Mouse (Mus musculus) G1E-ER4 (cell line): ENCODE results near the gene Oat. TPM values are rescaled to one million over a fixed set of nuclear protein-coding genes. Genes with fewer than 3 reads are reported as not detected.

Source experiments
- GATA1 ChIP-seq: IDR thresholded peaks from one replicate; pipeline ENCODE4 v1.8.0; 2012; ENCODE audit warnings: low read length, inconsistent platforms
- polyA plus RNA-seq: library from polyadenylated mRNA; stranded (reverse); fragments of >175 nt; gene quantifications from 2 replicates; pipeline ENCODE4 v1.2.3, GENCODE M21; 2012

The Oat gene
- polyA plus RNA-seq, 1 experiment: 3.0 TPM

DNA sequence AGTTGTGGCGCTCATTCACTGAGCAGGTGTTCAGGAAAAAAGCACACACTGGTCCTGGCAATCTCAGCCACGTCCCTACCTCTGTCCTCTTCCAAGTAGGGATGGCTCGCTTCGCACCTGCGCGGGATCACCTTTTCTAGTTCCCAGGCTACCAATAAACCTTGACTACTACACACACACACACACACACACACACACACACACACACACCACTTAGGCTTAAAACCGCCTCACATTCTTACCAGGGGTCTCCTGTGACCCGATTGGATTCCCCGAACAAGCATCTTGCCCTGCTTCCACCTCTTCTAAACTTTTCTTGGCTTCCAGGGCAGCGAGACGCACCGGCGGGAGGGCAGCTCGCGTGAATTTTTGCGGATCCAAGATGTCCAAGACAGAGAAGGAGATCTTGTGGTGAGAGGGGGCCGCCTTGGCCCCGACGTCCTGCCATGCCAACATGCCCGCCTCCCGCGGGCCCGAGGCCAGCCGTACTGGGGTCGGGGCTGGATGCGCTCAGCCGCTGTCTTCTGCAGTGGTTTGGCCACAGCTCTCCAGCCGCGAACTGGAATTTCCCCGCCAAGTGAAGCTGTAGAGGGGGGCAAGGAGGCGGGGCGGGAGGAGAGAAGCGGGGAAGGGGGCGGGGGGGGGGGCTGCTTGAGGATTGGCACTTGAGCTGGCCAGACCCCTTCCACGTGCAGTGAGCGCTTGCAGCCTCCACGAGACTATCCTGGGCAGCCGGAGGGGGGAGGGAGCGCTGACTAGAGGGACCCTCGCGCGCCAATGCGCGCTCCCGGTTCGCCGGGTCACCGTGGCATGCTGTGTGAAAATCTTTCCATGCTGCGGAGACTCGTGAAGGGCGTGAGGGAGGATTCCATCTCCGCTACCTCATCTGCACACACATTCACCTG lies 23.1 kb upstream of the Oat start, which contains the start of gene Nkx1-2:
Gene Nkx1-2, minus strand, starts transcription at position 567 of the 905 bp plus-strand sequence.
- no peak for TF ChIP-seq GATA1

DNA sequence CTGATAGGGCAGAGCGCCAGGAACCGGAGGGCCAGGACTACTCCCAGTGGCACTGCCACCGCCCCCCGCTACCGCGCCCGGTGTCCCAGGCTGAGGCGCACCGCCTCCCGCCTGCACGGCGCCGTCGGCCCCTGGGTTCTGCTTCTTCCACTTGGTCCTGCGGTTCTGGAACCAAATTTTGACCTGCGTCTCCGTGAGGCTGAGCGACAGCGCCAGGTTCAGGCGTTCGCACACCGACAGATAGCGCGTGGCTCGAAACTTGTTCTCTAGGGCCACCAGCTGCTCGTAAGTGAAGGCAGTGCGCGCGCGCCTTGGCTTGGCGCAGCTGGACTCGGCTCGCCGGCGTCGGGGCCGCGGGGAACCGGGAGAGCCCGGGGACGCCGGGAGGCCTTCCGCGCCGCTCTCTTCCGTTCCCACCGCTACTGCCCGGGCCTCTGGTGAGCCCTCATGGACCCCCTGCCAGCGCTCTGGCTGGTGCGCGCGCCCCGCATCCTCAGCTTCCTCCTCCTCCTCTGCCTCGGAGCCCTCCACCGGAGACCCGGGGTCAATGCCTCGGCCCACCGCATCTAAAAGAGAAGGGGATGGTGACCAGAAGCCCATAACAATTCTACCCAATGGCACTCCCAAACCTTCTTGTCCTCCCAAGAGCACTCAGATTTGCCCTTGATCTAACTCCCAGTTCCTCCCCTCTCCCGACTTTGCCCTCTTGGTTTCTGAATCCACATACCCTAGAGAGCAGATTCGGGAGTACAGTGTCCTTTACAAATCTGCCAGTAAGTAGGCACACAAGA lies 21.2 kb upstream of the Oat start:
- no peak for TF ChIP-seq GATA1

DNA sequence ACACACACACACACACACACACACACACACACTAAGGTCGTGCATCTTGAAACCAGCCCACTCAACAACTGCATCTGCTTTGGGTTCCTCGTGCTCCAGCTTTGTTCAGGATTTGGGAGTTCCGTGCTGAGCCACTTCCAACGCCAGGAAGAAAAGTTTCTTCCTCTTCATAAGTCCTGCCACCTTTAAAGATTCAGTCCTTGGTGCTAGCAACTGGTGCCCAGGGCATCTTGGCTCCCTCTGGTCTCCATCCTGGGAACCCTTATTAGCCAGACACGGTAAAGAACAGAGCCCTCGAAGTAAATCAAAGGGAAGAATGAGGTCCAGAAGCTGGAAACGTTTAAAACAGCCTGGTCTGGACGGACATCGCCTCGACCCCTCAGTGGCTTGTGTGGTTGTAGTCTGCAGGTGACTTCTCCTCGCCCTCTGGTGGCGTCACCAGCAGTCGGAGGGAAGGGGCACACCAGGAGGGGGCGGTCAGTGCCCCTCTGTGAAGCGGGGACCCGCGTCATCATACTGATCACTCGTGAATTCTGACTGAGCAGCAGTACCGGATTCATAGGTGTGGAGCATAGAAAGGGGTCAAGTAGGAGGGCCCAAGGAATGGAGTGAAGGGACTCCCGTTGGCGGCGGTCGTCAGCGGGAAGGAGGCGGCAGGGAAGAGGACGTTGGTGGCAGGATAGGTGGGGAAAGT lies 20.5 kb upstream of the Oat start:
- TF ChIP-seq GATA1: no peak

DNA sequence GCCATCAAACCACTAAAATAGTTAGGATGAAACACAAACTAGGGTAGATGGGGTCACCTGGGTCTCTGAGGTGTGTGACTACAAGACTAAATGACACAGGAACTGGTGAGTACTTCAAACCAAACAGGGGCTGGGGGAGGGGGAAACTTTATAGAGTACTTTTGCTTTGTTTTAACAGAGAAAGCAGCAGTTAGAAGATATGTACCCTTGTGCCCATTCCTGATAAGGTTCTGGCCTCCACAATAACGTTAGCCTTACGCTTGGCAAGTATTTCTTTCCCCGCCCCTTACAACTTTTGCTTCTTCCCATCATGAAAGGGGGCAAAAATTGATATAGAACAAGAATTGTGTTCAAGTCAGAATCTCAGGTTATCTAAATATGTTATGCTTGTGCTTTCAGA lies 19.6 kb upstream of the Oat start:
- no peak for TF ChIP-seq GATA1

DNA sequence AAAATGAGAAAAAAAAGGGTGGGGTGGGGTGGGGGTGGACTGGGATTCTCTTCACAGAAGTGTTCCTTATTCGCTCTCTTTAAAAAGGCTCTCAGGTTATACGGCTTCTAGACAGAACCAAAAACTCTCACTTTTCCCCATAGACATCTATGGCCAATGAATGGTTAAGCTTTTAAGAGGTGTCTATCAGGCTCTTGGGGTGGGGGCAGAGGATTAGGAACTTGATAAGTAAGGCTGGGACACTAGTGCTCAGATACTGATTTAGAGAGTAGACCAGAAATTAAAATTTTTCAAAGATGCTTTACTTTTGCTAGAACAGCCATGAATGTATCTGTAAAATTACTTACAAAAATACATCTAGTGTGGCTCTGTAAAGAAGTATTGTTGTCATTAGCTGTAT lies 18.1 kb upstream of the Oat start:
- TF ChIP-seq GATA1: no peak

DNA sequence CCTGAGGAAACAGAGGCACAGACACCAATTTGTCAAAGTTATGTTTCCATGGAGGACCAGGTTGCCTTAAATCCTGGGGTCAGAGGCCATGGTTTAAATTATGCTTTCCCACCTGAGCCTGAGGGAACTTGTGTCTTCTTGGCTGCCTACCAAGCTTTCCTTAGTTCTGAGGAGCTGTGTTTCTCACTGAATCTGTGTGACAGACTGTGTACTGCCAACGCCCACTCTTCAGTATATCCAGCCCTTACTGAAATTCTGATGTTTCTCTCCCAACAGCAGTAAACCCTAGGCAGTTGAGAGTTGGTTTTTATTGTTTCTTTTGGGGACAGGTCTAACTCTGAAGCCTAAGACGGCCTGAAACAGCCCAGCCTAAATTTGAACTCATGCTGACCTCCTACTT lies 17.6 kb upstream of the Oat start:
- TF ChIP-seq GATA1: no peak

DNA sequence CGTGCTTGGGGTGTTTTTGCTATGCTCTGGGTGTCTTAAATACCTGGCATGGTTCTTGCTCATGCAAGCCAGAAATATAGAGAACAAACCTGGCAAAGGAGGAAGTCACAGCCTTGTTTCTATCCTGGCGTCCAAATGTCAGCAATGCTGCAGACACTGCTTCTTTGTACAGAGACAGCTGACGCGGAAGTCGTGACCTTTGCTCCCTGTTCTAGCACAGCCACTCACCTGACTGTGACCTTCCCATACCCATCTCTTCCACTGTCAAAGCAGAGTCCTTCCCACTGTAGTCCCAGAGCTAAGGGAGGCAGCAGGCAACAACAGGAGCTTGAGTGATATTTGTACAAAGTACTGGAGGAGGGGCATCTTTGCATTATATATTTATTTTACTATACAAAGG lies 13.4 kb upstream of the Oat start:
- no peak for TF ChIP-seq GATA1

DNA sequence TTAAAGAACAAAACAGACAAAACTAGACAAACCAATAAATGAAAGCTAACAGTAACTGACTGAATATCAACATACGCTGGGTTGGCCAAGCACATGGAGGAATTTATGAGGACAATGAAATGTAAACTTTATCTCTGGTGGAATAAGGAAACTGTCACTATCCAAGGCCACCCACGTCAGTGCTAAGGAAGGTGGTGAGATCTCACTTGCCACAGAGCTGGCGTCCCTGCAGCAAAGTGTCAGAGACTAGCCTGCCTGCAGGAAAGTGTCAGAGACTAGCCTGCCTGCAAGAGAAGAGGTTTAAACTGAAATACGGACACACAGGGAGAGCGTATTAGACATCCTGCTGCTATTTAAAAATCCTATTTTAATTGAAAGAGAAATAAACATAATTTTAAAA lies 11.0 kb upstream of the Oat start:
- no peak for TF ChIP-seq GATA1

DNA sequence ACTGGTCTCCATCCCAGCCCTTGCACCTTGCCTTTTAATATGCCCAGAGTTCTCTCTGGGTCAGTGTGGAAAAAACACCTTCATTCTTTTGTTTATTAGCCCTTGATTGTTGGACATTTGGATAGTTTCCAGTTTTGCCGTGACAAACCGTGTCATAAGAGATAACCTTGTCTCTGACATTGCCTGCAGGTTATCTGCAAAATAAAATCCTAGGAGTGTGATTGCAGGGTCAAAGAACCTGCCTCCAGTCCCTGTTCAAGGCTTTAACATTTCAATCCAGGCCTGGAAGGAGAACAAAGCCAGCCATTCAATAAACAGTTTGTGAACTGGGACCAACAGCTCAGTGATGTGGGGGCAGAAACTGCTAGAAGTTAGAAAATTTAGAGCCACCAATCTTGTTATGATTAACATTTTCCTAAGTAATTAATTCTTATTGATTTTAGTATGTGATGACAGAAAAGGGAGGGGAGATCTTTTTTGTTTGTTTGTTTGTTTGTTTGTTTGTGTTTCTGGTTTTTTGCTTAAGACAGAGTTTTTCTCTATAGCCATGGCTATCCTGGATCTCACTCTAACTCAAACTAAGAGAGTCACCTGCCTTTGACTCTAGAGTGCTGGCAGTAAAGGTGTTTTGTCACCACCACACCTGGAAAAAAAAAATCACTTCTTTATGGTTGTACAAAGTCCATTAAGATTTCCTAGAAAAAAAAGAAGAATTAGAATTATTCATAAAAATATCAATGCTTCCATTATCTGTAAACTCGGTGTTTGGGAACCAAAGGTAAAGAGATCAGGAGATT lies 9.7 kb upstream of the Oat start:
- TF ChIP-seq GATA1: no peak

DNA sequence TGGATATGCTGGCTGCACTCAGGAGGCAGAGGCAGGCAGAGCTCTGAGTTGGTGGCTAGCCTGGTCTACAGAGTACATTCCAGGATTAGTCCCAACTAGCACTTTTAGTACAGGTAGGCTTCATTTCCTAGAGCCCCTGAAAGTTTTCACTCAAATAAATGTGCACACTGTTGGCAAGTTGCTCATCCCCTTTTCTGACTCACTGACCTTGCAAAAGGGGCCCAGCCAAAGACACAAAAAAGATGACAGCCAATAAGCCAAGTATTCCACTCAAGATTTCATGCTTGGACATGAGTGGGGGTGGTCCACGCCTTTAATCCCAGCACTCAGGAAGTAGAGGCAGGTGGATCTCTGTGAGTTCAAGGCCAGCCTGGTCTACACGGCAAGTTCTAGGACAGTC lies 5.2 kb upstream of the Oat start:
- TF ChIP-seq GATA1: no peak

DNA sequence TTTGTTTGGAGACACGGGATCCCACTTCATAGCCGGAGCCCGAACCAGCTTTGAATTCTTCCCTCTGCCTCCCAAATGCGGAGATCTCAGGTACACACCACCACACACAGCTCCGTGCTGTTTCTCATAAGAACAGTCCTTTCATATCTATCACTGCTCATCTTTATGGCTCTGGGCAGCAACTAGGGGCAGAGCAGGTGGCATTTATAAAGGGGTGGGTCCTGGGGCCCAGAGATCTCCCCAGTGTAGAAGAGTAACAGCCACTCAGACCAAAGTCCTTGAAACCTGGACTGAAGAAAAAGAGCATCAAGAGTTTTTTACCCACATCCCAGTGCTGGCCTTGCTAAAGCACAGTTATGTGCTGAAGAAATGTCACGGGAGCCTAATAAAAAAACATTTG lies 4.3 kb upstream of the Oat start:
- TF ChIP-seq GATA1: no peak

DNA sequence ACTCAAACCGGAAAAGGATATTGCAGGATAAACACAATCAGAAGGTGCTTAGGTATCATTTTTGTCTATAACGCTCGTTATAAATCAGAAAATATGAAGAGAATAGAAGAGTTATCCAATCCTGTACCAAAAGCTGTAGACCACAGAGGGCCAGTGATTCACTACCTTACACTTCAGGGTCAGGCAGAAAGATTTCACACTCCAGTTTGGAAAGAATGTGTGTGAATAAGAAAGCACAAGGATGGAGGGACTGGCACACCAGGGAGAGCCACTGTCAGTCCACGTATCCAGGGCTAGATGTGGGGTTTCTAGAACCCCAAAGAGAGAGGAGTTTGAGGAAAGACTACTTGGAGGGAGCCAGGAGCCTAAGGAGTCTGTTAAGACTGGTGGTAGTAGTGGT lies 693 bp upstream of the Oat start:
- TF ChIP-seq GATA1: no peak

DNA sequence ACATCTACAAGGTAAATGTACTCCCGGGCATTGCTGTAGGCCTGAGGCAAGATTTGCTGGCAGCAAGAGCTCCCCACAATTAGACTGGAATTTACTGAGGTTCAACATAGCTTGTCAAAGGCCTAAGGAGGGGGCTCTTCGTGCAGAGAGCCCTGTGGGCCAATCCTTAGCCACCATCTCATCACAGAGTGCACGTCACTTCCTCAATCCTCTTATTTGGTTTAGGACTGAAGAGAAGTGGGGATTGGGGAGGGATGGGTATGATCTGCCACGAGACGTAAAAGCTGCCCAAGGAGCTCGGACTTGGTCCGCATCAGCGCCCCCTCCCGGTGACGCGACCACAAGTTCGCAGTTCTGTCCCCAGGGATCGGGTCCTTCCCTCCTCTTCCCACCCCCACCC lies 575 bp downstream of the Oat start:
- TF ChIP-seq GATA1: no peak

DNA sequence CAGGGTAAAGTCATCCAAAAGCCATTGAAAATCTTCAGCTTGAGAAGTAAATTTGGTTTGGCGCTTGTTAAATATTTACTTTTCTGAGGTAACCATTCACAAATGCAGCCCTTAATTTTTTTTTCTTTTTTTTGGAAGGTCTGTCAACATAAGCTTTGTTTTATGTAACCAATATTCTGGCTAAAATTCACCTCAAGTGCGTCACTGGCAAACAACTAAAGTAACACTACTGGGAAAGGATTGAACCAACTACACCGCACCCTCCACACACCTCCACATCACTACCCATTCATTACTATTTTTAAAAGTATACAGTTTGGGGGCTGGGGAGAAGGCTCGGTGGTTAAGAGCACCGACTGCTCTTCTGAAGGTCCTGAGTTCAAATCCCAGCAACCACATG lies 1.6 kb downstream of the Oat start:
- TF ChIP-seq GATA1: no peak

DNA sequence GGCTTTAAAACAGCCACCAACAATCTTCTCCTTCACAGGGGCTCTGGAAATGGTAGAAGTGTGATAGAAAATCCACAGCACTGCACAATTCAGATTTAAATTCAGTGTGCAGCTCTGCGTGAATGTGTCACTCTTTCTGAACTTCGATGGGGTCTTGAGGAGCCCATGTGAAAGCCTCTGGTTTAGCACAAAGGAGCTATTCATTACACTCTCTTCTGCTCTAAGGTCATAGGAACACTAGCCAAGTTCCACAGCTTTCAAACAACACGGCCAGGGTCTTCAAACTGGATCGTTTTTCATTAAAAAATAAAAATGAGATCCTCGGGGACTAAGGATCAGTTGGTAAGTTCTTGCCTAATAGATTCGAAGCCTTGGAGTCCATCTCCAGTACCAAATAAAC lies 3.0 kb downstream of the Oat start:
- TF ChIP-seq GATA1: no peak

DNA sequence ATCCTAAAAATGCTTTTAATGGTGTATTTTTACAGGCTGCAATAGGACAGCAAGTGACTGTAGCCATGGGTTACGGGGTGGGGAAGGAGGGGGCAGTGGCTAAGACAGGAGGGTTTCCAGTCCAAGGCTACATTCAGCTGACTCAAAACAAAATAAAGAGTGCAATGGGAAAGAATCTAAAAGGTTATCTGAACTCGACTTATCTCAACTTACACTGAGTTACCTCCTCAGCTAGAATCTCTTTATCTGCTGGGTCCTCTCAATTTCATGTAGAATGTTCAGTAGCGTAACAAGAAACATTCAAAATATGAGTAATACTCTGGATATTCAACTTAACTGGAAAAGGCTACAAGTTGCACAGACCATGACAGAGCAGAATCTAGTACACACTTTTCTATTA lies 3.5 kb downstream of the Oat start:
- no peak for TF ChIP-seq GATA1
